Mouse (Mus musculus): ENCODE results near the gene Gm1123. TPM values are rescaled to one million over a fixed set of nuclear protein-coding genes. Genes with fewer than 3 reads are reported as not detected.

Gene Gm1123
- polyA plus RNA-seq, 1 experiment from 2014 or later = not detected

GRCm38 (mm10) chr9:99042641-99043040 lies 7.1 kb upstream of the Gm1123 start:
- H3K4me1 ChIP-seq = no peaks in the 10 kb centered on the region
- no peak for ATAC-seq (ENCODE audit: borderline replicate concordance, extremely low read depth, low FRiP score, low TSS enrichment)
- H3K9ac ChIP-seq = no peak overlapping the region
- H3K4me2 ChIP-seq = no peak overlapping the region
- H3K27me3 ChIP-seq = no peaks in the 10 kb centered on the region
- no peak overlapping the region for H3K27ac ChIP-seq
- H3K9me3 ChIP-seq = no peaks in the 10 kb centered on the region
- WGBS = 87% methylated on average over 4 of the region's 4 CpGs
- no peak overlapping the region for H3K4me3 ChIP-seq
- H3K36me3 ChIP-seq = no peaks in the 10 kb centered on the region

GRCm38 (mm10) chr9:99041994-99042393 lies 6.5 kb upstream of the Gm1123 start:
- Histone ChIP-seq H3K4me3 (no peak overlapping the region), H3K4me2 (no peak overlapping the region), H3K36me3 (no peaks in the 10 kb centered on the region), H3K27ac (no peak overlapping the region), H3K27me3 (no peaks in the 10 kb centered on the region), H3K9me3 (no peaks in the 10 kb centered on the region), H3K4me1 (no peaks in the 10 kb centered on the region), H3K9ac (no peak overlapping the region)
- ATAC-seq (ENCODE audit: borderline replicate concordance, extremely low read depth, low FRiP score, low TSS enrichment) = no peak
- 67% methylated on average over 9 of the region's 9 CpGs for WGBS

- no peaks in the 10 kb centered on the region for H3K27me3 ChIP-seq
- H3K9ac ChIP-seq = no peak overlapping the region
- H3K9me3 ChIP-seq = no peaks in the 10 kb centered on the region
- H3K4me3 ChIP-seq = no peak overlapping the region
- no peaks in the 10 kb centered on the region for H3K36me3 ChIP-seq
- ATAC-seq (ENCODE audit: borderline replicate concordance, extremely low read depth, low FRiP score, low TSS enrichment) = no peak
- H3K4me1 ChIP-seq = no peaks in the 10 kb centered on the region
- H3K27ac ChIP-seq = no peak overlapping the region
- H3K4me2 ChIP-seq = no peak overlapping the region
- WGBS = 81% methylated on average over 8 of the region's 8 CpGs
Measured at GRCm38 (mm10) chr9:99034111-99034510, 1.4 kb downstream of the Gm1123 start.

- no peaks in the 10 kb centered on the region for H3K4me1 ChIP-seq
- H3K27ac ChIP-seq = no peak overlapping the region
- H3K4me2 ChIP-seq = no peak overlapping the region
- H3K9me3 ChIP-seq = no peaks in the 10 kb centered on the region
- no peaks in the 10 kb centered on the region for H3K36me3 ChIP-seq
- no peaks in the 10 kb centered on the region for H3K27me3 ChIP-seq
- H3K9ac ChIP-seq = no peak overlapping the region
- ATAC-seq (ENCODE audit: borderline replicate concordance, extremely low read depth, low FRiP score, low TSS enrichment) = no peak
- H3K4me3 ChIP-seq = no peak overlapping the region
- WGBS = 68% methylated on average over 8 of the region's 8 CpGs
Measured at GRCm38 (mm10) chr9:99032031-99032430, 3.5 kb downstream of the Gm1123 start.

- Histone ChIP-seq H3K9ac (no peak overlapping the region), H3K4me2 (no peak overlapping the region), H3K27ac (no peak overlapping the region), H3K36me3 (no peaks in the 10 kb centered on the region), H3K9me3 (no peaks in the 10 kb centered on the region), H3K4me3 (no peak overlapping the region), H3K4me1 (no peaks in the 10 kb centered on the region), H3K27me3 (no peaks in the 10 kb centered on the region)
- WGBS = 79% methylated on average over 4 of the region's 4 CpGs
- no peak for ATAC-seq (ENCODE audit: borderline replicate concordance, extremely low read depth, low FRiP score, low TSS enrichment)
Measured at GRCm38 (mm10) chr9:99021751-99022150, 13.8 kb downstream of the Gm1123 start.

GRCm38 (mm10) chr9:99021166-99021565 lies 14.3 kb downstream of the Gm1123 start:
- WGBS = 58% methylated on average over 5 of the region's 5 CpGs
- Histone ChIP-seq H3K4me1 (no peaks in the 10 kb centered on the region), H3K4me3 (no peak overlapping the region), H3K36me3 (no peaks in the 10 kb centered on the region), H3K27ac (no peak overlapping the region), H3K27me3 (no peaks in the 10 kb centered on the region), H3K9ac (no peak overlapping the region), H3K4me2 (no peak overlapping the region), H3K9me3 (no peaks in the 10 kb centered on the region)
- ATAC-seq (ENCODE audit: borderline replicate concordance, extremely low read depth, low FRiP score, low TSS enrichment) = no peak

GRCm38 (mm10) chr9:99017679-99018078 lies 17.8 kb downstream of the Gm1123 start:
- H3K36me3 ChIP-seq = no peaks in the 10 kb centered on the region
- ATAC-seq (ENCODE audit: borderline replicate concordance, extremely low read depth, low FRiP score, low TSS enrichment) = no peak
- no peaks in the 10 kb centered on the region for H3K9me3 ChIP-seq
- no peaks in the 10 kb centered on the region for H3K4me1 ChIP-seq
- no peak overlapping the region for H3K4me2 ChIP-seq
- H3K27ac ChIP-seq = no peak overlapping the region
- no peak overlapping the region for H3K4me3 ChIP-seq
- no peaks in the 10 kb centered on the region for H3K27me3 ChIP-seq
- no peak overlapping the region for H3K9ac ChIP-seq
- WGBS = 74% methylated on average over 6 of the region's 6 CpGs

- ATAC-seq (ENCODE audit: borderline replicate concordance, extremely low read depth, low FRiP score, low TSS enrichment) = no peak
- WGBS = 49% methylated on average over 3 of the region's 3 CpGs
Measured at GRCm38 (mm10) chr9:99016759-99017158, 18.8 kb downstream of the Gm1123 start.

GRCm38 (mm10) chr9:99016301-99016700 lies 19.2 kb downstream of the Gm1123 start:
- Histone ChIP-seq H3K4me3 (no peak overlapping the region), H3K4me2 (no peak overlapping the region), H3K27ac (no peak overlapping the region), H3K4me1 (no peaks in the 10 kb centered on the region), H3K27me3 (no peaks in the 10 kb centered on the region), H3K36me3 (no peaks in the 10 kb centered on the region), H3K9me3 (no peaks in the 10 kb centered on the region), H3K9ac (no peak overlapping the region)
- ATAC-seq (ENCODE audit: borderline replicate concordance, extremely low read depth, low FRiP score, low TSS enrichment) = no peak
- WGBS = 48% methylated on average over 3 of the region's 3 CpGs

More at GRCm38 (mm10) chr9:99016759-99017158, 18.8 kb downstream of the Gm1123 start:
- Histone ChIP-seq H3K4me2 (no peak overlapping the region), H3K4me3 (no peak overlapping the region), H3K4me1 (no peaks in the 10 kb centered on the region), H3K27me3 (no peaks in the 10 kb centered on the region), H3K9me3 (no peaks in the 10 kb centered on the region), H3K36me3 (no peaks in the 10 kb centered on the region), H3K27ac (no peak overlapping the region), H3K9ac (no peak overlapping the region)

- H3K4me1 ChIP-seq = no peaks in the 10 kb centered on the region
- no peaks in the 10 kb centered on the region for H3K9me3 ChIP-seq
- no peak overlapping the region for H3K27ac ChIP-seq
- no peaks in the 10 kb centered on the region for H3K36me3 ChIP-seq
- H3K4me2 ChIP-seq = no peak overlapping the region
- 53% methylated on average over 3 of the region's 3 CpGs for WGBS
- ATAC-seq (ENCODE audit: borderline replicate concordance, extremely low read depth, low FRiP score, low TSS enrichment) = no peak
- H3K9ac ChIP-seq = no peak overlapping the region
- no peaks in the 10 kb centered on the region for H3K27me3 ChIP-seq
- H3K4me3 ChIP-seq = no peak overlapping the region
Measured at GRCm38 (mm10) chr9:99009898-99010199, 25.7 kb downstream of the Gm1123 start.

GRCm38 (mm10) chr9:99009069-99009897 lies 26.2 kb downstream of the Gm1123 start:
- Histone ChIP-seq H3K4me3 (no peak overlapping the region), H3K9me3 (no peaks in the 10 kb centered on the region), H3K36me3 (no peaks in the 10 kb centered on the region), H3K27me3 (no peaks in the 10 kb centered on the region), H3K27ac (no peak overlapping the region), H3K9ac (no peak overlapping the region), H3K4me2 (no peak overlapping the region), H3K4me1 (no peaks in the 10 kb centered on the region)
- WGBS = 66% methylated on average over 12 of the region's 12 CpGs
- no peak for ATAC-seq (ENCODE audit: borderline replicate concordance, extremely low read depth, low FRiP score, low TSS enrichment)

GRCm38 (mm10) chr9:99001326-99001725 lies 34.2 kb downstream of the Gm1123 start:
- ATAC-seq (ENCODE audit: borderline replicate concordance, extremely low read depth, low FRiP score, low TSS enrichment) = no peak
- 89% methylated on average over 6 of the region's 6 CpGs for WGBS

More at GRCm38 (mm10) chr9:99001326-99001725, 34.2 kb downstream of the Gm1123 start:
- no peak overlapping the region for H3K27ac ChIP-seq
- H3K4me3 ChIP-seq = no peak overlapping the region
- H3K27me3 ChIP-seq = no peaks in the 10 kb centered on the region
- H3K36me3 ChIP-seq = 0 out of 2 replicates have a peak, but pooled peaks cover 12% of the 10 kb centered on the region
- H3K9me3 ChIP-seq = no peaks in the 10 kb centered on the region
- H3K4me2 ChIP-seq = no peak overlapping the region
- H3K9ac ChIP-seq = no peak overlapping the region
- H3K4me1 ChIP-seq = no peaks in the 10 kb centered on the region
